Mouse (Mus musculus) testis, adult 2 months (tissue): ENCODE measurements at regions not wholly inside any gene's neighbourhood (a gene's known extent, or its start where the extent isn't known, plus 50 kb on each side); places are given as distances from the start of the nearest gene placed in this dataset.

Experiments
- CTCF ChIP-seq: fragments of 200-500 bp; IDR thresholded peaks from 2 replicates; pipeline ENCODE4 v1.5.1; 2012; ENCODE audit warnings: low read depth, mild to moderate bottlenecking, inconsistent platforms, low read length, moderate library complexity; ENCODE audit not compliant: control insufficient read depth, insufficient read depth, insufficient replicate concordance
- POLR2A ChIP-seq: fragments of 200-500 bp; IDR thresholded peaks from 2 replicates; pipeline ENCODE4 v1.6.1; 2012; ENCODE audit warnings: low read depth, mild to moderate bottlenecking, inconsistent platforms, low read length, moderate library complexity; ENCODE audit not compliant: control insufficient read depth

DNA sequence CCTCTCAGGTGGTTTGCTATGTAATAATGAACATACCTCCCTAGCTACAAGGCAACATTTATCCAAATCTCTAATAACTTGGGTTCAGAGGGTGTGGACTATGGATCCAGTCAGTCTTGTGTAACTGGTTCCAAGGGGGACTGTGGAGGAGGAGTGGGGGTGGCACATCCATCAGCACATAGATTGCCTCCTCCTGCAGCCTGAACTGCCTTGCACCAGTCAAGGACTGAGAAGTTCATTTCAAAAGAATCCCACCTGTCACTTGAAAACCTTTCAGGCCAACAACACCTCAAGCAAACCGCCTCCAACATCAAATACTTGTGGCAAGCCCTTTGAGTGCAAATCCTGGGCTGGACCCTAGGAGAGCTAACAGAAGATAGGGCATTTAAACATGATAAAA lies 442.6 kb downstream of the Tns1 start:
- no peak for TF ChIP-seq CTCF
- TF ChIP-seq POLR2A, result no peak
